ENCODE assay signal across 27 mouse cellular contexts in the genomic region with DNA sequence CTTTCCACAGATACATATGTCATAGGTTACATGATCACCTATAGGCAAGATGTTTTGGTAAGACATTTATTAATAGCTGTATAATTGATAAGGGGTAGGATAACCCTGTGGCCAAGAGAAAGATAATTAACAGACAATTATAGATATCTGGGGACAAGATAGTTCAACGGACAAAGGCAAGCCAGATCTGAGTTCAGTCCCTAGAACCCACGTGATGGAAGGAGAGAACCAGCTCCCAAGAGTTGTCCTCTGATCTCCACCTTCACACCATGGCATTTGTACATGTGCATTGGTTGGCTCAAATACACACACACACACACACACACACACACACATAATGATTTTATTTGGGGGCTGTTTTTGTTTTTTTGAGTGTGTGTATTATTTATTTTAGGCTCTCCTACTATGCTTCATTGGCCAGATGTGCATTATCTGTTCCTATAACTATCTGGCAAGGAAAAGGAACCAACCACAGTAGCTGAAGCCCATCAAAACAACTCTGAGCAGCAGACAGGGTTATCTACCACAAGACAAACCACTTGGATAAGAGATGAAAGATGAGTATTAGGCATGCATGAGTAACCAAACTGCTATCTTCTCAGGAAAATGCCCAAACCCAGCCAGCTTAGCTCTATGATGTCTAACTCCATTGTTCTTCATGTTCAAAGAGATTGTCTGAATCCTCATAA. TPM values are rescaled to one million over a fixed set of nuclear protein-coding genes. Genes with fewer than 3 reads are reported as not detected.
DNase-seq lines count a peak whose midpoint lies in the region; ATAC-seq and TF ChIP-seq lines count a peak whose summit lies in the region.
"Had no signal": no experiment of that assay in that cellular context is flagged by ENCODE, and none has a peak within 500 bp of the region (broad histone marks: within the 10 kb centered on the region; RNA-seq: fewer than 3 reads in every experiment).

No protein-coding gene starts in this region.

- H3K27me3 ChIP-seq in liver, embryonic 12.5 days (replicated peaks) = no peaks in the 10 kb centered on the region
- no peaks in the 10 kb centered on the region for H3K27me3 ChIP-seq in liver, postnatal 0 days (ENCODE audit: insufficient read depth, low read length)
- no peaks in the 10 kb centered on the region for H3K27me3 ChIP-seq in MEL (ENCODE audit: control insufficient read depth in 1 of 2, insufficient read depth in 2 of 2, low read length in 2 of 2)
- H3K27me3 ChIP-seq: forebrain, embryonic 13.5 days; heart, embryonic 13.5 days; Patski had no signal

- ATAC-seq in liver, embryonic 12.5 days = peak; percentile 10; the same call in 1 of the 2 replicates
- no peak for ATAC-seq in liver, postnatal 0 days
- peak; percentile 21; the same call in 1 of the 2 replicates for ATAC-seq in megakaryocyte-erythroid progenitor cell, adult 5-6 weeks (replicated peaks; ENCODE audit: low FRiP score, low TSS enrichment, poor library complexity, severe bottlenecking)
- ATAC-seq: CD4-positive, CD25-positive, alpha-beta regulatory T cell, adult 4 months; forebrain, embryonic 13.5 days; forebrain, embryonic 16.5 days; hindbrain, postnatal 0 days; inflammation-experienced regulatory T-cells, adult 6 months; Patski had no signal

- no peaks in the 10 kb centered on the region for H3K36me3 ChIP-seq in liver, embryonic 12.5 days
- no peaks in the 10 kb centered on the region for H3K36me3 ChIP-seq in liver, postnatal 0 days (replicated peaks; ENCODE audit: insufficient read depth, low read length)
- peaks cover 0 to 32% of the 10 kb centered on the region in 2 experiments; a peak in 2 of 4 replicates for H3K36me3 ChIP-seq in MEL (ENCODE audit: control insufficient read depth in 1 of 2, insufficient read depth in 2 of 2, low read length in 2 of 2)
- H3K36me3 ChIP-seq: forebrain, embryonic 10.5 days had no signal

- no peak overlapping the region for H3K9ac ChIP-seq in liver, embryonic 12.5 days
- H3K9ac ChIP-seq in liver, postnatal 0 days (replicated peaks) = no peak overlapping the region
- no peak overlapping the region for H3K9ac ChIP-seq in MEL (ENCODE audit: control insufficient read depth, low read depth, low read length, poor library complexity, severe bottlenecking)
- H3K9ac ChIP-seq: forebrain, embryonic 13.5 days; heart, embryonic 13.5 days; hindbrain, embryonic 14.5 days had no signal

- no peaks in the 10 kb centered on the region for H3K9me3 ChIP-seq in liver, embryonic 12.5 days (replicated peaks)
- H3K9me3 ChIP-seq in liver, postnatal 0 days (ENCODE audit: low read length) = peaks cover 3% of the 10 kb centered on the region; the same call in 1 of the 2 replicates
- H3K9me3 ChIP-seq in MEL (replicated peaks; ENCODE audit: insufficient read depth, low read length) = no peaks in the 10 kb centered on the region
- H3K9me3 ChIP-seq: forebrain, embryonic 10.5 days; forebrain, embryonic 13.5 days had no signal

- no peak for TF ChIP-seq RAD21 in MEL (IDR thresholded peaks at IDR 0.05; ENCODE audit: low read depth, low read length)

- peak overlapping the region; percentile 23; the same call in 1 of the 2 replicates for H3K27ac ChIP-seq in liver, embryonic 12.5 days
- no peak overlapping the region for H3K27ac ChIP-seq in liver, postnatal 0 days (ENCODE audit: low read depth)
- H3K27ac ChIP-seq in MEL (ENCODE audit: control insufficient read depth, low read depth, low read length) = 0 out of 2 replicates have a peak overlapping the region, but pooled peaks have one; percentile 41
- H3K27ac ChIP-seq: forebrain, embryonic 10.5 days; forebrain, embryonic 13.5 days; gastrocnemius, adult 2 months; heart, embryonic 13.5 days; hindbrain, embryonic 14.5 days; hindbrain, postnatal 0 days had no signal

- no peak for TF ChIP-seq CTCF in liver, postnatal 0 days (IDR thresholded peaks at IDR 0.05; ENCODE audit: low read depth)
- TF ChIP-seq CTCF in MEL (IDR thresholded peaks at IDR 0.05 in 2 of 3, conservative IDR thresholded peaks at IDR 0.05 in 1 of 3; ENCODE audit: control insufficient read depth in 1 of 3, insufficient read depth in 1 of 3, low read depth in 2 of 3, low read length in 3 of 3, poor library complexity in 1 of 3, severe bottlenecking in 1 of 3) = no peak

- peaks cover 43% of the 10 kb centered on the region for H3K4me1 ChIP-seq in liver, embryonic 12.5 days
- peaks cover 16% of the 10 kb centered on the region for H3K4me1 ChIP-seq in liver, postnatal 0 days (ENCODE audit: insufficient read depth)
- H3K4me1 ChIP-seq in MEL (ENCODE audit: control insufficient read depth in 1 of 2, insufficient read depth in 2 of 2, low read length in 2 of 2) = peaks cover 22 to 31% of the 10 kb centered on the region in 2 experiments
- H3K4me1 ChIP-seq: forebrain, embryonic 10.5 days; forebrain, embryonic 13.5 days had no signal

- TF ChIP-seq EP300 in liver, postnatal 0 days (IDR thresholded peaks at IDR 0.05; ENCODE audit: low read depth) = no peak
- TF ChIP-seq EP300 in MEL (IDR thresholded peaks at IDR 0.05; ENCODE audit: low read depth in 1 of 2, low read length in 2 of 2) = peak; percentile 88 to 91

- WGBS in liver, embryonic 12.5 days (ENCODE audit: insufficient replicate concordance) = 31% methylated on average over 2 of the region's 2 CpGs
- 63% methylated on average over 2 of the region's 2 CpGs for WGBS in liver, postnatal 0 days (ENCODE audit: insufficient replicate concordance)

- TF ChIP-seq POLR2A in MEL (IDR thresholded peaks at IDR 0.05; ENCODE audit: control insufficient read depth in 1 of 2, insufficient read depth in 1 of 2, low read depth in 1 of 2, low read length in 2 of 2, poor library complexity in 1 of 2) = no peak

- DNase-seq in liver, postnatal 0 days = no peak
- DNase-seq in 416B (ENCODE audit: low read depth) = peak; percentile 74
- peak; percentile 77 for DNase-seq in MEL (ENCODE audit: low read depth, low spot score)
- no peak for DNase-seq in cerebellum, adult 8-10 months
- no peak for DNase-seq in ovary, adult 18-20 months (ENCODE audit: low spot score)
- DNase-seq: adrenal gland, adult 2 months; adrenal gland, postnatal 14 days; cerebellum, adult 11 months; cerebellum, adult 2 months; cerebellum, postnatal 10 days; cerebellum, postnatal 36 days; gastrocnemius, adult 2 months; gastrocnemius, postnatal 14 days; heart, adult 11 months; heart, postnatal 14 days; heart, postnatal 4 days had no signal

- no peak overlapping the region for H3K4me2 ChIP-seq in liver, embryonic 12.5 days
- no peak overlapping the region for H3K4me2 ChIP-seq in liver, postnatal 0 days (ENCODE audit: low read depth, low read length)
- H3K4me2 ChIP-seq: forebrain, embryonic 13.5 days; heart, embryonic 13.5 days; hindbrain, embryonic 14.5 days had no signal

- H3K79me2 ChIP-seq in MEL (ENCODE audit: control insufficient read depth, insufficient read depth, low read length, poor library complexity) = no peaks in the 10 kb centered on the region

- no peak overlapping the region for H3K4me3 ChIP-seq in liver, embryonic 12.5 days
- no peak overlapping the region for H3K4me3 ChIP-seq in liver, postnatal 0 days (ENCODE audit: low read depth, low read length)
- no peak overlapping the region for H3K4me3 ChIP-seq in MEL (ENCODE audit: control insufficient read depth in 1 of 2, insufficient read depth in 1 of 2, low read depth in 2 of 2, low read length in 2 of 2)
- H3K4me3 ChIP-seq: forebrain, embryonic 10.5 days; forebrain, embryonic 13.5 days; gastrocnemius, adult 2 months; heart, embryonic 13.5 days had no signal

TF ChIP-seq in MEL, 35 proteins besides CTCF, POLR2A, EP300 and RAD21 (continues in another document):
- TF ChIP-seq TAL1 (IDR thresholded peaks at IDR 0.05; ENCODE audit: low read length) (peak; percentile 34), MEF2A (IDR thresholded peaks at IDR 0.05; ENCODE audit: extremely low read depth, insufficient replicate concordance, low read depth, low read length, poor library complexity, severe bottlenecking) (peak; percentile 83), ELF1 (IDR thresholded peaks at IDR 0.05; ENCODE audit: low read depth, low read length) (0 out of 2 replicates have a peak, but pooled peaks have one; percentile 2), TCF12 (IDR thresholded peaks at IDR 0.05; ENCODE audit: low read depth, low read length) (peak; percentile 91), MXI1 (IDR thresholded peaks at IDR 0.05; ENCODE audit: low read depth, low read length) (peak; percentile 66; the same call in 1 of the 2 replicates), E2F4 (IDR thresholded peaks at IDR 0.05; ENCODE audit: borderline replicate concordance, low read depth, low read length) (no peak), USF2 (IDR thresholded peaks at IDR 0.05; ENCODE audit: borderline replicate concordance in 1 of 2, insufficient read depth in 1 of 2, low read depth in 1 of 2, low read length in 2 of 2) (peak in 1 of 2 experiments; percentile 37; a peak in 1 of 4 replicates), MYC (IDR thresholded peaks at IDR 0.05; ENCODE audit: low read depth, low read length) (peak; percentile 68; the same call in 1 of the 2 replicates), SIN3A (IDR thresholded peaks at IDR 0.05; ENCODE audit: low read length) (peak; percentile 83), RCOR1 (IDR thresholded peaks at IDR 0.05; ENCODE audit: low read depth, low read length) (peak; percentile 96), GABPA (IDR thresholded peaks at IDR 0.05; ENCODE audit: low read depth, low read length) (no peak), MYB (IDR thresholded peaks at IDR 0.05; ENCODE audit: low read depth, low read length) (peak; percentile 40; the same call in 1 of the 2 replicates), HCFC1 (IDR thresholded peaks at IDR 0.05; ENCODE audit: low read depth, low read length) (0 out of 2 replicates have a peak, but pooled peaks have one; percentile 28)

RNA-seq across cellular contexts. Expression of a gene that starts 24.5 kb away (rescaled TPM):
- 2.1 and 2.6 TPM in 2 replicates for polyA plus RNA-seq in liver, embryonic 12.5 days (2016; fragmentation: Nextera tagmentation; extraction: Ambion mirVana)
- polyA plus RNA-seq in liver, postnatal 0 days (2015; fragmentation: Nextera tagmentation; extraction: Ambion mirVana) = 2.3 and 2.9 TPM in 2 replicates
- not detected in 2 replicates for total RNA-seq in MEL (2012; rRNA removed)
- not detected for polyA plus RNA-seq in MEL (2012; ENCODE audit: insufficient read depth in 1 of 2, insufficient read length in 2 of 2, low read depth in 1 of 2, low replicate concordance in 2 of 2, missing spikeins in 1 of 2)
- not detected in 2 replicates for total RNA-seq in megakaryocyte-erythroid progenitor cell, adult 5-6 weeks (2014; fragmentation: Nextera tagmentation)
- 0.33 TPM in 1 of 2 replicates, not detected in the other for total RNA-seq in megakaryocyte-erythroid progenitor cell, adult 5-6 weeks (2017)
- polyA plus RNA-seq: CD4-positive, CD25-positive, alpha-beta regulatory T cell, adult 4 months; inflammation-experienced regulatory T-cells, adult 6 months had no signal

RNA-seq across cellular contexts. Expression of a gene that starts 30.2 kb away (rescaled TPM):
- 6.2 and 6.4 TPM in 2 replicates for polyA plus RNA-seq in liver, embryonic 12.5 days (2016; fragmentation: Nextera tagmentation; extraction: Ambion mirVana)
- 6.0 and 6.5 TPM in 2 replicates for polyA plus RNA-seq in liver, postnatal 0 days (2015; fragmentation: Nextera tagmentation; extraction: Ambion mirVana)
- total RNA-seq in MEL (2012; rRNA removed) = 0.56 and 0.62 TPM in 2 replicates
- 1 to 10 TPM in 1 of 2 experiments, not detected in 1; 2.4 TPM for polyA plus RNA-seq in MEL (2012; ENCODE audit: insufficient read depth in 1 of 2, insufficient read length in 2 of 2, low read depth in 1 of 2, low replicate concordance in 2 of 2, missing spikeins in 1 of 2)
- total RNA-seq in megakaryocyte-erythroid progenitor cell, adult 5-6 weeks (2014; fragmentation: Nextera tagmentation) = 1.5 TPM in 2 replicates
- 2.5 TPM in 1 of 2 replicates, not detected in the other for total RNA-seq in megakaryocyte-erythroid progenitor cell, adult 5-6 weeks (2017)
- polyA plus RNA-seq: inflammation-experienced regulatory T-cells, adult 6 months had no signal

Comparison
In these comparisons a context has a peak if more than half of its experiments do, and no peak if none do; other contexts are left out.
1. DNase-seq: peak in 416B (single experiment) and MEL (single experiment); none in liver, postnatal 0 days (single experiment), cerebellum, adult 8-10 months (single experiment) and ovary, adult 18-20 months (single experiment).